Mouse (Mus musculus) adrenal gland, adult 2 months (tissue): ENCODE results near the gene Ptges3. TPM values are rescaled to one million over a fixed set of nuclear protein-coding genes. Genes with fewer than 3 reads are reported as not detected.
A peak's percentile ranks its signal among the peaks of the same experiment; 100 is the strongest.

Experiments
- DNase-seq: peaks from one replicate; pipeline ENCODE4 v3.0.0; 2021
- microRNA-seq, 2 experiments: library from miRNA; unstranded; fragments of <30 nt; microRNA quantifications; one replicate each; pipeline ENCODE4 v1.2.0; 2021
- polyA plus RNA-seq: library from polyadenylated mRNA; depleted of rRNA; stranded (reverse); fragments of >200 nt; gene quantifications from 2 replicates; pipeline ENCODE4 v1.2.3, GENCODE M21; 2012; rRNA removed
- total RNA-seq, 2 experiments: library from RNA; stranded (reverse); gene quantifications; 2 replicates each; pipeline ENCODE4 v1.2.3; 2021

Ptges3 gene
- total and polyA plus RNA-seq, 3 experiments, result 124 to 195 (median 179) TPM

GRCm38 (mm10) chr10:128092506-128093495 lies 34.0 kb downstream of the Ptges3 start:
- DNase-seq, result peak; percentile 92

GRCm38 (mm10) chr10:128093496-128094294 lies 34.9 kb downstream of the Ptges3 start:
- peak; percentile 27 for DNase-seq

GRCm38 (mm10) chr10:128094340-128094968 lies 35.7 kb downstream of the Ptges3 start:
- DNase-seq, result peak; percentile 94

- no peak for DNase-seq
Observed at GRCm38 (mm10) chr10:128095003-128095636, 36.4 kb downstream of the Ptges3 start.

- no peak for DNase-seq
Observed at GRCm38 (mm10) chr10:128096313-128096692, 37.5 kb downstream of the Ptges3 start.

- DNase-seq, result peak; percentile 92
Observed at GRCm38 (mm10) chr10:128096693-128097586, 38.2 kb downstream of the Ptges3 start.

GRCm38 (mm10) chr10:128097587-128097971 lies 38.8 kb downstream of the Ptges3 start:
- DNase-seq, result peak; percentile 73

GRCm38 (mm10) chr10:128110103-128110761 lies 51.5 kb downstream of the Ptges3 start:
- DNase-seq, result no peak

GRCm38 (mm10) chr10:128111227-128111626 lies 52.5 kb downstream of the Ptges3 start:
- no peak for DNase-seq

GRCm38 (mm10) chr10:128123833-128124232 lies 65.1 kb downstream of the Ptges3 start:
- no peak for DNase-seq

GRCm38 (mm10) chr10:128124831-128125230 lies 66.1 kb downstream of the Ptges3 start:
- DNase-seq, result no peak

- no peak for DNase-seq
Observed at GRCm38 (mm10) chr10:128125951-128126350, 67.2 kb downstream of the Ptges3 start.

Small RNA genes within 50 kb of the gene (microRNA-seq; reads per million reads assigned to microRNA genes)
- gene Mir677, result 31.8 to 36.4 reads per million in 2 experiments

Other genes with a start within 250 kb of the Ptges3 start
- not detected for gene Rdh19, start 209.0 kb upstream of the Ptges3 start, total RNA-seq
- not detected in 2 replicates for gene Rdh19, start 209.0 kb upstream of the Ptges3 start, polyA plus RNA-seq
- gene Rdh16f2, start 192.5 kb upstream of the Ptges3 start, total RNA-seq, result under 1 TPM in 1 of 2 experiments, not detected in 1; 0.23 TPM
- gene Rdh16f2, start 192.5 kb upstream of the Ptges3 start, polyA plus RNA-seq, result not detected in 2 replicates
- 1 to 10 TPM in 1 of 2 experiments, not detected in 1; 2.0 TPM for gene Rdh7, start 170.1 kb upstream of the Ptges3 start, total RNA-seq
- 0.17 TPM in 1 of 2 replicates, not detected in the other for gene Rdh7, start 170.1 kb upstream of the Ptges3 start, polyA plus RNA-seq
- gene Sdr9c7, start 160.4 kb upstream of the Ptges3 start, total RNA-seq, result 1 to 10 TPM in 1 of 2 experiments, under 1 TPM in 1; 0.41 to 1.9 TPM
- 0.74 and 0.85 TPM in 2 replicates for gene Sdr9c7, start 160.4 kb upstream of the Ptges3 start, polyA plus RNA-seq
- gene Hsd17b6, start 51.3 kb upstream of the Ptges3 start, total RNA-seq, result under 1 TPM in 1 of 2 experiments, not detected in 1; 0.63 TPM
- not detected in 2 replicates for gene Hsd17b6, start 51.3 kb upstream of the Ptges3 start, polyA plus RNA-seq
- gene Prim1, start 43.8 kb upstream of the Ptges3 start, total RNA-seq, result 1 to 10 TPM; 2.3 to 4.4 TPM
- gene Prim1, start 43.8 kb upstream of the Ptges3 start, polyA plus RNA-seq, result 0.26 and 0.56 TPM in 2 replicates
- gene Naca, start 23.4 kb upstream of the Ptges3 start, total RNA-seq, result 100 to 1,000 TPM; 607 to 630 TPM
- gene Naca, start 23.4 kb upstream of the Ptges3 start, polyA plus RNA-seq, result 178 and 209 TPM in 2 replicates
- 1,000 to 10,000 TPM; 2,694 to 3,346 TPM for gene Atp5b, start 24.3 kb downstream of the Ptges3 start, total RNA-seq
- gene Atp5b, start 24.3 kb downstream of the Ptges3 start, polyA plus RNA-seq, result 7,039 and 9,498 TPM in 2 replicates
- 10 to 100 TPM; 40.8 to 49.6 TPM for gene Baz2a, start 32.6 kb downstream of the Ptges3 start, total RNA-seq
- gene Baz2a, start 32.6 kb downstream of the Ptges3 start, polyA plus RNA-seq, result 24.5 and 31.6 TPM in 2 replicates
- gene Rbms2, start 121.3 kb downstream of the Ptges3 start, total RNA-seq, result 100 to 1,000 TPM in 1 of 2 experiments, 10 to 100 TPM in 1; 99.3 to 124 TPM
- gene Rbms2, start 121.3 kb downstream of the Ptges3 start, polyA plus RNA-seq, result 118 and 130 TPM in 2 replicates
- gene Gls2, start 135.5 kb downstream of the Ptges3 start, total RNA-seq, result 1 to 10 TPM; 2.5 to 3.7 TPM
- 3.8 and 7.5 TPM in 2 replicates for gene Gls2, start 135.5 kb downstream of the Ptges3 start, polyA plus RNA-seq
- gene Spryd4, start 152.9 kb downstream of the Ptges3 start, total RNA-seq, result 10 to 100 TPM; 14.3 to 17.0 TPM
- 5.8 and 7.4 TPM in 2 replicates for gene Spryd4, start 152.9 kb downstream of the Ptges3 start, polyA plus RNA-seq
- gene Mip, start 166.9 kb downstream of the Ptges3 start, total RNA-seq, result not detected
- not detected in 2 replicates for gene Mip, start 166.9 kb downstream of the Ptges3 start, polyA plus RNA-seq
- 1 to 10 TPM; 4.8 to 7.2 TPM for gene Timeless, start 173.1 kb downstream of the Ptges3 start, total RNA-seq
- 1.9 and 2.8 TPM in 2 replicates for gene Timeless, start 173.1 kb downstream of the Ptges3 start, polyA plus RNA-seq
- gene Apon, start 195.1 kb downstream of the Ptges3 start, total RNA-seq, result 1 to 10 TPM in 1 of 2 experiments, not detected in 1; 1.5 TPM
- gene Apon, start 195.1 kb downstream of the Ptges3 start, polyA plus RNA-seq, result 0.10 and 0.40 TPM in 2 replicates
- 10 to 100 TPM in 1 of 2 experiments, under 1 TPM in 1; 0.76 to 19.1 TPM for gene Apof, start 209.7 kb downstream of the Ptges3 start, total RNA-seq
- gene Apof, start 209.7 kb downstream of the Ptges3 start, polyA plus RNA-seq, result 11.0 and 25.2 TPM in 2 replicates
- 10 to 100 TPM; 24.0 to 33.5 TPM for gene Stat2, start 211.6 kb downstream of the Ptges3 start, total RNA-seq
- gene Stat2, start 211.6 kb downstream of the Ptges3 start, polyA plus RNA-seq, result 37.3 and 39.2 TPM in 2 replicates
- gene Il23a, start 239.8 kb downstream of the Ptges3 start, total RNA-seq, result not detected
- not detected in 2 replicates for gene Il23a, start 239.8 kb downstream of the Ptges3 start, polyA plus RNA-seq
- gene Pan2, start 244.4 kb downstream of the Ptges3 start, total RNA-seq, result 10 to 100 TPM; 13.8 to 18.3 TPM
- gene Pan2, start 244.4 kb downstream of the Ptges3 start, polyA plus RNA-seq, result 17.2 and 20.4 TPM in 2 replicates